Mouse (Mus musculus) urinary bladder, adult 2 months (tissue): ENCODE results near the gene Cnga1. TPM values are rescaled to one million over a fixed set of nuclear protein-coding genes. Genes with fewer than 3 reads are reported as not detected.
"Not testable (repeated sequence)": the region's sequence is repeated elsewhere in the genome, so short reads cannot be mapped to it uniquely, and the experiment has no call there.

Source experiments
- DNase-seq: peaks from one replicate; pipeline ENCODE4 v3.0.0; 2022; ENCODE audit warnings: low spot score
- polyA plus RNA-seq: library from polyadenylated mRNA; depleted of rRNA; stranded (reverse); fragments of >200 nt; gene quantifications from 2 replicates; pipeline ENCODE4 v1.2.3, GENCODE M21; 2012

The Cnga1 gene
- polyA plus RNA-seq, 1 experiment: not detected

- no peak for DNase-seq
Observed at GRCm38 (mm10) chr5:72640072-72640471, 4.0 kb downstream of the Cnga1 start.

GRCm38 (mm10) chr5:72636576-72636975 is 7.5 kb downstream of the Cnga1 start:
- no peak for DNase-seq

GRCm38 (mm10) chr5:72636122-72636521 is 8.0 kb downstream of the Cnga1 start:
- no peak for DNase-seq

DNA sequence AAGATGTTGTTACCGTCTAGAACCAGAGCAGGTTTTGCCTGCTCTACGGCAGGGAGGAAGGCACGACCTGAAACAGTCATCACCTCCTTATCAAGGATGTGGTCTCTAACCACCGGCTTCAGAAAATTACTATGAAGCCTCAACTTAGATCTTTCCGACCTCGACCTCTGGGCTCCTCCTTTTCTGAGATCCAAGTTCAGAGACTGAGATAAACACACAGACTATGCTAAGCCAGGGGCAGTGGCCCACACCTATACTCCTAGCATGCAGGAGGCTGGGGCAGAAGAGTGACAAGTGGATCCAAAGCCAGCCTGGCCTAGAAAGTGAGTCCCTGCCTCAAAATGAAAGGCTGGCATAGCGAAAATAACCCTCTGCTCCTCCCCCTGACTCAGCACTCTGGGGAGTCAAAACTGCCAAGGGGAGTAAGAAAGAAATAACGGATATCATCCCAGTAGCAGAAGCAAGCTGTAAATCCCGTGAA is 9.2 kb downstream of the Cnga1 start:
- DNase-seq: no peak

DNA sequence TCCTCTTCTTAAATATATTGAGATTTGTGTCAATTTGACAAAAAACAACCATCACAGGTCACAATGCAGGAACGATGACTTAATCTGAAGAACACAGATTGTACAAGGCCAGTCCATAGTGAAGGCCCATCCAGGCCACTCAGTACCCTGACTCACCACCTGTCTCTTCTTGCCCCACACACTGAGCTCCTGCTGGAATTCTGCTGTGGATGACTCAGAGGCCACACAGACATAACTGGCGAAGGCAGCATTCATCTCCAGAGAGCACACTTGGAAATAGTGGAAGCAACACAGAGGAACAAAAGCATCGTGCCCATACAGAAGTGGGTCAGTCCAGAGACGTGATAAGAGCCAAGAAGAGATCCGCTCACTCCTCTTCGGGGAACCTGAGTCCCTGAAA is 14.0 kb downstream of the Cnga1 start:
- DNase-seq: no peak

DNA sequence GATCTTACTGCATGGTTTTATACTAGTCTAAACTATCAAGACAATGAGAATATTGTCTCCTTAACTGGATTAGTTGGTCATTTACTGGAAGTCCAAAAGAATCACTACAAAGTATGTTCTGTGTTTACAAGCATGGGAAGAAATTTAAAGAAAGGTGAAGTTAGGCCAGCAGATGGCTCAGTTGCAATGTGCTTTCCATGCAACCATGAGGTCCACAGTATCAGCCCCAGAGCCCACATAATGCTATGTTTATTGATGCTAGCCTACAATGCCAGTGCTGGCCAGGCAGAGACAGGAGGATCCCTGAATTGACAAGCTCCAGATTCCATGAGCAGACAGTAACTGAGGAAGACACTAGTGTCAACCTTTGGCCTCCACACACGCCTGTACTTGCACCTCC is 23.1 kb downstream of the Cnga1 start:
- no peak for DNase-seq

- DNase-seq: no peak
Observed at GRCm38 (mm10) chr5:72617413-72617812, 26.7 kb downstream of the Cnga1 start.

GRCm38 (mm10) chr5:72603138-72603537 is 40.9 kb downstream of the Cnga1 start:
- no peak for DNase-seq

DNA sequence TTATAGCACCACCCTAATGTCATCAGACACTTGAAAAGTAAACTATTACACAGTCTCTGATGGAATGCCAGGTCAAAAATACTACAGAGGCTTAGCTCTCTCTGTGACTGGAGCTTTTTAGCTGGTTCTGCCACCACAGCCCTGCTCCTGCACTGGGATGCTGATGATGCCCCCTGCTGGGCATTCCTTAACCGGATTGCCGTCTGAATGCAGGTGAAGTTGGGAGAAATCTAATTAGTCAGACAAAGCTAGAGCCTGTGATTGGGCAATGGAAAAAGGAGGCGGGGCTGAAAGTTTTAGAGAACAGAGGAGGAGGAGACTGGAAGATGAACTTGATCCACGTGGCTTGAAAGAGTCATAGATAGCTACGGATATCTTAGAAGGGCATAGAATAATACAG is 43.1 kb downstream of the Cnga1 start:
- DNase-seq: no peak

DNA sequence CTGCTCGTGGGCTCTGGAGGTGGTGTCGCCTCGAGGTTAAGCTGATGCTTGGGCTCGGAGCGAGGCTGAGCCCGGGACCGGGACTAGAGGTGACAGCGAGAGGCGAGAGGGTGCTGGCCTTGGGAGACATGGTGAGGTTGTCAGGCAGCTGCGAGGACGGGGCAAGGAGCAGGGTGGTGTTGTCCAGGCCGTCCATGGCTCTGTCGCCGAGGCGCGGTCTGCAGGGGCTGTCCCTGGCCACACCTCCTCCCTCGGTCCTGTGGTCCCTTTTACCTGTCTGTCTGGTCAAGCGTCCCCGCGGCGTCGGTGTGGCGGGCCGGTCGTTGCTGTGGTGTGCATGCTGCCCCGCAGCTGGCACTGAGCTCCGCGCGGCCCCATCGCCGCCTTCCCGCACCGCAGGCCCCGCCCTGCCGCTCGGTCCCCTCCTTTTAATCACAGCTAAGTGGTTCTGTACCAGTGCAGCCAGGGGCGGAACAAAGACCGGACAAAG is 56.8 kb downstream of the Cnga1 start, which contains the start of gene Gm5868:
TSS of gene Gm5868 (minus strand) at position 360 of the 490 bp plus-strand sequence.
- no peak for DNase-seq

DNA sequence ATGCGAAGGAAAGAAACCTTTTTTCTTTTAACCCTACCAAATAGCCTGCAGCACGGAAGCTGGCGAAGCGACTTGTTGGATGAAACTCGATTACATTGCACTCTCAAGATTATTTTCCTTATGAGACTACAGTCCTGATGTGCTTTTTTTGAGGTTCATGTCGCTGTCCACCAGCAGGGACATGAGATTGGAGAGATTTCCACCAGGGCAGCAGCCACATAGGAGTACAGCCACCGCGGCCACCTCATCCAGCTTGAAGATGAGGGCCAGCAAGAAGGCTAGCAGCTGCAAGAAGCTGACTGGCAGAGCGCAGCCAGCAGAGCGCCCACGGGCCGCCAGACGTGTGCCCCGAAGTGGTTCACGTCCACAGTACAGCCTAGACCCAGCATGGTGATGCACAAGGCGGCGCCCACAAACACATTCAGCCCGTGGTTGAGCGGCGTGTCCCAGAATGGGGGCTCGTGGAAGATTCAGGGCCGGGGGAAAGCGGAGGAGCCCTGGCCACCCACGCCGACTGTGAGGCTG is 57.3 kb downstream of the Cnga1 start:
- not testable (repeated sequence) for DNase-seq

GRCm38 (mm10) chr5:72586122-72586521 is 58.0 kb downstream of the Cnga1 start:
- not testable (repeated sequence) for DNase-seq

- DNase-seq: not testable (repeated sequence)
Observed at GRCm38 (mm10) chr5:72580970-72581332, 63.1 kb downstream of the Cnga1 start, which contains the start of gene Zar1. Zar1 (minus strand) TSS chr5:72581254.

GRCm38 (mm10) chr5:72580088-72580969 is 63.7 kb downstream of the Cnga1 start:
- DNase-seq: peak; percentile 21

- DNase-seq: not testable (repeated sequence)
Observed at GRCm38 (mm10) chr5:72579599-72579998, 64.5 kb downstream of the Cnga1 start.

DNA sequence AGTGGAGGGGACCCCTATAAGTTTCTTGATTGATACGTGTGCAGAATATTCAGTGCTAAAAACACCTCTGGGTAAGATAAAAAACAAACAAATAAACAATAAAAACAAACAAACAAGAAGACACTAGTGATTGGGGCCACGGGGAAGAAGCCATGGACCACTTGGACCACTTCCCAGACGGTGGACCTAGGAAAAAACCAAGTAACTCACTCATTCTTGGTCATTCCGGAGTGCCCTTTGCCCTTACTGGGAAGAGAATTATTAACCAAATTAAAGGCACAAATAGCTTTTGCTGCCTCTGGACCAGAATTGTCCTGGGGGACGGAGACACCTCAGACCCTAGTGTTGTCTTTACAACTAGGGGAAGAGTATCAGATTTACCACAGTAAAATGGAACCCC is 78.5 kb downstream of the Cnga1 start:
- no peak for DNase-seq

DNA sequence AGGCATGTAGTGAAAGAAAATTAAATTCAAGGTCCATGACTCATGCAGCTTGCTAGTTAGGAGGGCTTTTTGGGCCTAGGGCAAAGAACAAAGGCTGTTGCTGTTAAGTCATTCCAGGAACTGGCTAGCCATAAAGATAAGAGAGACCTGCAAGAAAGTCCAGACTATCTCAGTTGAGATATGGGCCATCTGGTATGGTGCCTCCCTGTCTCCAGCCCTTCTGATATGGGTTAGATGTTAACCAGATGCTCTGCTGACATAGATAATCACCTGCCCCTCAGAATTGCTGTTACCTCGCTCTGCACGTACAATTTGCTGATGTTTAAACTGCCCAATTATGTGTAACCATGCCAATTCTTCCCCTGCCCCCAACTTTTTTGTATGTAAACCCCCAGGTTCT is 80.9 kb downstream of the Cnga1 start:
- not testable (repeated sequence) for DNase-seq

DNA sequence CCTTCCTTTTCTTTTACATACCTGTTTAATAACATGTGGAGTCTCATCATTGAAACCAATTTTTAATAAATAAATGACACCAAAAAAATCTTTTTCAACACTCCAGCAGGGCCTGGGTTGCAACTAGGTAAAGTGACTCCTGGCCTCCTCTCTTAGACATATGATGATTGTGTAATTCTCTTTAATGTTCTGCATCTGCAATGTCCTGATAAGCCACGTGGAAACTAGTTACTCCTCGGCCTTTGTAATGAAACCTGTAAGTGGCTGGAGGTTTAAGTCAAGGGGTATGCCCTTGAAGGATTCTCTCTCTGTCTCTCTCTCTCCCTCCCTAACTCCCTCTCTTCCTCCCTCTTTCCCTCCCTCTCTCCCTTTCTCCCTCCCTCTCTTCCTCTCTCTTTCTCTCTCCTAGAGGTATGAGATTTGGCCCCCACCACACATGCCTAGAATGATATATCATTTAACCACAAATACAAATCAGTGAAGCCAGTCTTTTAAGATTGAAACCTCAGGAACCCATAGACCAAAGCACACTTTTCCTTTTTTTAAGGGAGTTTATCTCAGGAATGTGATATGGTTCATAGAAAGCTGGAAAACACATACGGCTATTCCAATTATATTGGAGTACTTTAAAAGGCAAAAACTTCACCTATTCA is 83.0 kb downstream of the Cnga1 start:
- DNase-seq: no peak

DNA sequence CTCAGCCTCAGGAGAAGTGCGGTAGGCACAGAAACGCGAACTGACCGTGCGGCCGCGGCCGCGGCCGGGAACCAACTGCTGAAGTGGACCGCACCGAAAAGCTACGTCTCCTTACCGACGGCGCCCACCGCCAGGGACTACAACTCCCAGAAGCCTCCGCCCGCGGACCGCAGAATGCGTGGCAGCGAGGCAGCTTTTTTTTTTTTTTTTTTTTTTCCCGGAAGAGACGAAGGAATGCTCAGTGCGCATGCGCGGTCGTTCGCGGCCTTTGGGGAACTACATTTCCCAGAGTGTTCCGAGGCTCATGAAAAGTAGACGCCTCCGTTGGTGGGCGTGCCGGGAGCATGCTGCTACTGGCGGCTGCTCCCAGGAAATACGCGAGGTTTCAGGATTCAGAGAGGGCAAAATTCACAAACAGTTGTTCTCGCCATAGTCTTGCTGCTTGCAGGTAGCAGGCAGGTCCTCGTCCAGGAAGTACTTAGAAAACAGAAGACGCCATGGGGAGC is 84.5 kb downstream of the Cnga1 start, which contains the start of gene Nfxl1:
TSS of gene Nfxl1 (minus strand) at position 141 of the 506 bp plus-strand sequence.
- DNase-seq: peak; percentile 83

- peak; percentile 49 for DNase-seq
Observed at GRCm38 (mm10) chr5:72558716-72559526, 85.2 kb downstream of the Cnga1 start.

- DNase-seq: no peak
Observed at GRCm38 (mm10) chr5:72556245-72556644, 87.8 kb downstream of the Cnga1 start.
